Mouse (Mus musculus) subcutaneous adipose tissue, adult 2 months (tissue): Measurements from ENCODE around the gene Afmid. TPM values are rescaled to one million over a fixed set of nuclear protein-coding genes. Genes with fewer than 3 reads are reported as not detected.

Experiments
- polyA plus RNA-seq: library from polyadenylated mRNA; depleted of rRNA; stranded (reverse); fragments of >200 nt; gene quantifications from 2 replicates; pipeline ENCODE4 v1.2.3, GENCODE M21; 2012; ENCODE audit warnings: low replicate concordance; rRNA removed

The Afmid gene
- polyA plus RNA-seq, result 5.9 and 9.7 TPM in 2 replicates

GRCm38 (mm10) chr11:117825333-117826101 is at the start of gene Afmid, which contains the start of gene Tk1:
Afmid (plus strand) TSS chr11:117825924.
Tk1 (minus strand) TSS chr11:117826092.

GRCm38 (mm10) chr11:117781993-117782704 is 43.6 kb upstream of the Afmid start, which contains the start of the genes Tmc8 and Tmc6:
Tmc8 (plus strand) TSS chr11:117782076.
Tmc6 (minus strand) TSS chr11:117782198.

GRCm38 (mm10) chr11:117797511-117798159 is 28.1 kb upstream of the Afmid start, which contains the start of gene 6030468B19Rik:
6030468B19Rik (plus strand) TSS chr11:117797660.

GRCm38 (mm10) chr11:117809407-117810311 is 16.1 kb upstream of the Afmid start, which contains the start of the genes Gm20708 and Syngr2:
Gm20708 (plus strand) TSS chr11:117809668.
Syngr2 (plus strand) TSS chr11:117809668.

GRCm38 (mm10) chr11:117848985-117849671 is 23.4 kb downstream of the Afmid start, which contains the start of gene Birc5:
Birc5 (plus strand) TSS chr11:117849251.

GRCm38 (mm10) chr11:117860601-117861000 is 34.9 kb downstream of the Afmid start, which contains the start of gene Tmem235:
Tmem235 (plus strand) TSS chr11:117860752.

GRCm38 (mm10) chr11:117872861-117873608 is 47.3 kb downstream of the Afmid start, which contains the start of gene Tha1:
Tha1 (minus strand) TSS chr11:117873481.

Other genes with a start within 250 kb of the Afmid start
- 20.3 and 38.3 TPM in 2 replicates for gene Tnrc6c, start 171.6 kb upstream of the Afmid start, polyA plus RNA-seq
- 7.0 and 14.5 TPM in 2 replicates for gene Tmc8, start 43.8 kb upstream of the Afmid start, polyA plus RNA-seq
- gene Tmc6, start 43.7 kb upstream of the Afmid start, polyA plus RNA-seq, result 34.4 and 55.4 TPM in 2 replicates
- gene 6030468B19Rik, start 28.3 kb upstream of the Afmid start, polyA plus RNA-seq, result 0.12 TPM in 1 of 2 replicates, not detected in the other
- gene Gm20708, start 16.3 kb upstream of the Afmid start, polyA plus RNA-seq, result 0.13 TPM in 1 of 2 replicates, not detected in the other
- gene Syngr2, start 16.3 kb upstream of the Afmid start, polyA plus RNA-seq, result 104 and 140 TPM in 2 replicates
- gene Tk1, start 168 bp downstream of the Afmid start, polyA plus RNA-seq, result 4.8 and 39.0 TPM in 2 replicates
- gene Birc5, start 23.3 kb downstream of the Afmid start, polyA plus RNA-seq, result 1.3 and 9.5 TPM in 2 replicates
- gene Tmem235, start 34.8 kb downstream of the Afmid start, polyA plus RNA-seq, result not detected in 2 replicates
- 12.1 and 13.3 TPM in 2 replicates for gene Tha1, start 47.6 kb downstream of the Afmid start, polyA plus RNA-seq
- gene Socs3, start 144.1 kb downstream of the Afmid start, polyA plus RNA-seq, result 8.3 and 24.4 TPM in 2 replicates
- gene Pgs1, start 160.4 kb downstream of the Afmid start, polyA plus RNA-seq, result 47.5 and 54.3 TPM in 2 replicates